Mouse (Mus musculus) A20 (cell line): ENCODE measurements around the gene Gm28308.

Source experiments
- DNase-seq: peaks from one replicate; pipeline ENCODE4 v3.0.0-alpha.2; 2011; ENCODE audit warnings: low read depth, low spot score

Gm28308 gene

DNA sequence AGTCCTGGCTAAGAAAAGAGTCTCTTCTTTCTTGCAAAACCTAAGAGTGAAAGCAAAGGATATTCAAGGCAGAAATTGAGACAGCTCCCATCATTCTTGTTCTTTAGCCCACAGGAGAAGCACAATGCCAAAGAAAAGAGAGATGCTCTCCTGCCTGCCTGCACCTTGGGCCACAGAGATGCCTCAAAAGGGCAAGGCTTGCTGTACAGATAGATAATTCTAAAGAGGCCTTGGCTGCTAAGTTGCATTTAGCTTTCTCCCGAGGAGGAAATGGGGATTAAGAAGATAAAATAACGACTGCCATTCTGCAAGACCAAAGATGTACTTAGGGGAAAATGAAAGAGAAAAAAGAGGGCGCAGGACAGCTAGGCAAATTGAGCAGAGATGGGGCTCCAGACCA, 33.8 kb upstream of the Gm28308 start:
- no peak for DNase-seq

DNA sequence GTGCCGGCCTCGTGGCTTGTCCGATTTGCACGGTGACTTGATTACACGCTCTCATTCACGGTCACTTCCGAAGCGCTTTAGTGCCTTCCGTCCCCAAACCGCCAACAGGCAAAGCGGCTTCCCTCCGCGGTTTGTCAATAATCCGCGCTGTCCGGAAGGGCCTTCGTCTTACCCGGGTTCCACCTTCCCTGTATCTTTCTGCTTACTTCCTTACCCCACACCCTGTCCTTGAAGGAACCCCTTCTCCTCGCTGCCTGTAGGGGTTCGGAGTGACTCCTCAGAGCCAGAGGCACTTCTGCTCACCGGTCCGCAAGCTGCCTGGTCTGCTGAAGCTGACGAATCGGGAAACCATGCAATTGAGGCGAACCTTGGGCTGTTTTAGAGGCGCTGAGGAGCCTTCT, 33.3 kb upstream of the Gm28308 start:
- DNase-seq = no peak

DNA sequence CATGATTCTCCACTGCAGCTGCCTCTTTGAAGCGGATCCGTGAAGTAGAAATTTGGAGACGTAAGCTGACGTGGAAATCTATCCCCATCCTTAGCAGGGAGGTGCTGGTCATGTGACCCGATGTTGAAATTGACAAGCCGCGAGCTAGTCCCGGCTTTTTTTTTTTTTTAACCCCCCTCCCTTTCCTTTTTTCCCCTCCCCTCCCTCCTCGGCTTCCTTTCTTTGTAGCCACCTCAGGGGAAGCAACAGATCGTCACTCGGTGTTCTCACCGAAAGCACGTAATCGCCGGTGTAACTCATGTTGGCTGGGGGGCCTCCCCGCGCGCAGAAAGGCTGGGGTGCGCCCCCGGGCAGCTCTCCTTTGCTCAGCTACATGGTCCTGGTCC, 32.6 kb upstream of the Gm28308 start, which contains the start of gene Hoxa11:
TSS of gene Hoxa11 (minus strand) at position 54 of the 386 bp plus-strand sequence.
- DNase-seq = no peak

DNA sequence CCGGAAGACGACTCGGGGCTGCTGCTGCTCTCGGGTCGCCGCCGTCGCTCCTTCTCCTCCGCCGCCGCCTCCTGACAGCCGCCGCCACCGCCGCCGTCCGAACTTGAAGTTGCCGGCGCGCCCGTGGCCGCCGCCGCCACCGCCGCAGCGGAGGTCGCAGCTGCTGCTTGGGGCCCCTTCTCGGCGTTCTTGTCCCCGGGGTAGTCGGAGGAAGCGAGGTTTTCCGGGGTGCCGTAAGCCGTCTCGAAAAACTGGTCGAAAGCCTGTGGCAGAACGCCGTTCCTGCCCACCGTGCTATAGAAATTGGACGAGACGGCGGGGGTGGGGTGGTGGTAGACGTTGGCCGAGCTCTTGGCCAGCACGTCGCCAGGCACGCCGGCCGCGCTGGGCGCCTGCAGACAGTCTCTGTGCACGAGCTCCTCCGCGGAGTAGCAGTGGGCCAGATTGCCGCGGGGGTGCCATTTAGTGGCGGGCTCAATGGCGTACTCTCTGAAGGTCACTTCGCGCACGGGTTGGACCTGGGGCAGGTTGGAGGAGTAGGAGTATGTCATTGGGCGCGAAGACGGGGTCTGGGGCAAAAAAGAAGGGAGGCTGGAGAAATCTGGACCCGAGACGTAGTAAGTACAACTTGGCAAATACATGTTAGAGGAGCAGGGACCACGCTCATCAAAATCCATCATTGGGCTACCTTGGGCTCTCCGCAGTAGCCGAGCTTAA, 32.1 kb upstream of the Gm28308 start:
- DNase-seq = no peak

DNA sequence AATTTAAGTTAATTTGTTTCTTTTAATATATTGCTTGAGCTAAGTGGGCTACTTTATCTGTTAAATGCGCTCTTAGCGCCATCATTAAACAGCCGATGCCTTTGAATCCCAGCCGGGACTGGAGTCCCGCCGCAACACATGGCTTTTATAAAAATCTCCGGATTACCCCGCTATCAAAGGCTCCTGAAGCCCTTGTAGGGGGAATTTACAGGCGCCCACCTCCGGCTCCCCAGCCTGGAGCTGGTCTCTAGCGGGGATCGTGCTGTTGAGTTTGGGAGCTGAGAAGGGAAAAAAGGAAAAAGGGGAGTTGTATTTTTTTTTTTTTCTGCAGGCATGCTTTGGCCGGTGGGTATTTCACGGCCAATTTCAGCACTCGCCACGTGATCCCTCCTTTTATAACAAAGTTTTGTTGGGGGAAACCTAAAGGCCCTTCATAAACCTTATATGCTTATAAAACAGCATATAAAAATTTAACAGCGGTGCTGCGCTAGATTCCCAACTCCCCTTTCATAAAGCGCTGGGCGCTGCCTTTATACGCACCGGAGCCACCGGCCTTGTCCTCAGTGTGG, 31.4 kb upstream of the Gm28308 start:
- no peak for DNase-seq

DNA sequence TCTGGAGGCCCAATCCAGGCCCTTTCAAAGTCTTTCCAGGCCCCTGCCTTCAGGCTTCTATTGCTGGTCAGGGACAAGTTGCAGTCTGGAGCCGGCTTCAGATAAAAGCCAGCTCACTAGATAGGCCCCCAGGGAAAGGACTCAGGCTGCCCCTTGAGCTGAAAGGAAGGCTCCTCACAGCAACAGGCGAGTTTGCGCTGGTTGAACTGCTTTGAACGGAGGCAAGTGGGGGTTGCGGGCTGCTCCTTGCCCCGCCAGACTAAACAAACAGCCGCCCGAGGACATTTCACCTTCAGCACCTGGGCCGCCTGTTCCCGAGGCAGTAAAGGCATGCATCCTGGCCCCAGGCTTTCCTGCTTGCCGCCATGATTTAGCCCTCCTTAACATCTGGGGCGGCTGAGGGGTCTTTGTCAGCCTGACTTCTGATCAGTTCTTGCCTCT, 30.6 kb upstream of the Gm28308 start:
- DNase-seq = no peak

DNA sequence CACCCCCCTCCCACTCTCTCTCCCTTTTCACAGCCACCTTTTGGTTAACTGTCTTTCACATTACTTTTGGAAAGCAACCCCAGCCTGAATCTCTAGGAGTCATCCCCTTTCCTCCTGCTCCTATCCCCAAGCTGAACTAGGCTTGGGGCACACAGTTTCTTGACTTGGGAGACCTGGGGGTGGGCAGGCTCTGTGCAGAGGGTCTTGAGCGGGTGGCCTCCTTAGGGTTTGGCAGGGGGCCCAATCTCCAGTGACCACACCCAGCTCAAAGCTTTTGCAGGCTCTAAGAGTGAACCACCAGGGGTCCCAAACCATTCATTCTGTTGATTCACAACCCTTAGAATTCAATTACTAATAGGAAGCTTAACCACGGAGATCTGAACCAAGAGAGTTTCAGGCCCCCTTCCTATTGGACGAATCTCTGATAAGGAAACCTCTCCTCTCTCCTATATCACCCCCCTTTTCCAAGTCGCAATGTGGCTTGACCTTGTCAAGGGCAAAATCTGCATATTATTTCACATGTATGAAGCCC, 29.7 kb upstream of the Gm28308 start:
- DNase-seq = no peak

DNA sequence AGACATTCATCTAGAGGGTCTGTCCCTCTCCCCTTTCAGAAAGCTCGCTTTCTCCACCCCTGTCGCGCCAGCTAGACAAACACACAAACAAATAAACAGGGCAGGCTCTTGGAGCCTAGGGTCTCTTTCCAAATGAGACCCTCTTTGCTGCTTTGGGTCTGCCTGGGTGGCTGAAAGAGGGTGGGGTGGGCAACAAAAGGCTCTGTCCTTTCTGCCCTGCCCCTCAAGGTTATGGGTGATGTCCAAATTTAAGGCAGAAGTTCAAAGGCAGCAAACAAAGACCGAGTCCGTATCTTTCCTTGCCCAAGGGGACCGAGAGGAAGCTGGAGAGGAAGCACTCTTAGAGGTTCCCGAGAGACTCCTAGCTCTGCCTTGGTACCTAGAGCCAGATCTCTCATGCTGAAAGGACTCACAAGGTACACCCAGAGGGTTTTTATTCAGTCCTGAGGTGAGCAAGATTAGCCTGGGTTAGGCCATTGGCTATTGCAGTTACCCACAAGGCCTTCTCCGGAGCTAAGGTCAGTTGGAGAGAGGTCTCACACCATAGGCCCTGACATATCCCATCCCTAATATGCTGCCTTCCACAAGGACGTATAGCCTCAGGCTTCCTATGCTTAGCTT, 28.0 kb upstream of the Gm28308 start:
- DNase-seq = no peak

DNA sequence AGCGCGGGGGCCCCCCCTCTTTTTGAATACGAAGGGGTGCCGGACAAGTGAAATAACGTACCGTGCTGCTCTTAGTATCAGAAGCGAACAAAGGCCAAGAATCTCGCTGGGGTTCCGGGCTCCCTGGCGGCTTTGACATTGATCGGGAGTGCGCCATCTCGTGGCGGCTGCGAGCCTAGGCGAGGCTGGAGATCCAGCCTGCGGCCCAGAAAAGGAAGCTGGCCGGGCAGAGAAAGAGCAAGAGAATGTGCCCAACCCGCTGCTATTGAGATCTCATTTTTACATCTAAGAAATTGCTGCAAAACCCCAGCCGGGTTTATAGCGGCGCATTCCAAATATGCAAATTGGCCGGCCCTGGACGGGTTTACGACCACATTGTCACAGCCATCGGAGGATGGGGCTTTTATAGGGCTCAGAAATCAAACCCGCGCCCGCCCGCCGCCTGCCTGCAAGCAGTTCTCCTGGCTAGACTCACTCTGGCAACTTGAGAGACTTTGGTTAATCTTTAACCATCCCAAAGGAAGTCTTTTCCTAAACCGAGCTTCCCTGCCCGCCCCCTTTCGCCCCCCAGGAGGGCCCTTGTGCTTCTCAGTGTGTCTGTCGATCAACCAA, 27.4 kb upstream of the Gm28308 start, which contains the start of gene Hoxa10:
TSS of gene Hoxa10 (minus strand) at position 466 of the 612 bp plus-strand sequence.
- peak; percentile 95 for DNase-seq

DNA sequence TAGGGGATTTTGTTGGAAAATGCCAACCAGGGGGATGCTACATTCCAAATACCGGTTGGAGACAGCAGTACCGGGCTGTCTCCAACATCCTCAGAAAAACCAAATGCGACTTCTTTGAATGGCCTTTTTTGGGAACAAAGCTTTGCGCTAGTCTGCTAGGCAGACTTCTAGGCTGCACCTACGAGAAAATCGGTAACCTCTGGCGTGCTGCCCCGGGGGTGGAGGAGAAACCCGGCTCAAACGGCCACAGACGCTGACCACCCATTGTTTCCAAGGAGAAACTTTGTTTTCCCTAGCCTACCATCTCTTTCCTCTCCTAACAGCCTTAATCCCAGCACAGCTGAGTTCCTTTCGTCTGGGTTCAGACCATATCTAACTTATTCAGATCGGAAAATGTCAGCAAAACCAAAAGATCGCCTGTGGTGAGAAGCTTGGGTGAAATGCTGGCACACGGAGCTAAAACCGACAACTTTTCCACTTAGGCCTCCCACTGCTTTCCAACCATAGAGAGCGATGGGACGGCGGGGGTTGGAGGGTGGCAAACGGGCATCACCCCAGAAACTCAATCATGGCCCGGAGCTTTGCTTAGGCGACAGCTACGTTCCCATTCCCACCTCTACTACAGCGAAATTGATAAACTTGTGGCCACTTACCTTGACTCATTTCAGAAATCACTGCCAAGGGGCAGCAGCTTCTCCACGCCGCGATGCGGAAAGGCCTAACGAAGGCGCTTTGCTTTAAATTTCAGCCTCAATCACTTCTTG, 26.7 kb upstream of the Gm28308 start:
- DNase-seq = no peak

DNA sequence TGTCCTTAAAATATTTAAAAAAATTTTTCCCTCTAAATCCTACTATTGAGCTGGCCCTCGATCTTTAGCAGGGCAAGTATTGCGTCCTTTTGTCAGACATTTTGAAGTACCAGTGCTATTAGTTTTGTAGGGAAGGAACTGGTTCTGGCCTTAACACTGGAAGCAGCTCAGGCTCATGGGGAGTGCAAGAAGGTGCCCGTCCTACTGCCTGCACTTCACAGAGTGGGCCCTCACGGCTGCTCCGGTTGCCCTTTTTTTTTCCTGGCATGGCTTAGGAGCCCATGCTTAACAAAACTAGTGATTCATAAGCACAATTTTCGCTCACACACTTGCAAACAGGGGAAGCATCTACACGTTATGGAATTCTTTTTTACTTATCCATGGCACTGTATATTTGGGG, 25.8 kb upstream of the Gm28308 start:
- DNase-seq = peak; percentile 12

DNA sequence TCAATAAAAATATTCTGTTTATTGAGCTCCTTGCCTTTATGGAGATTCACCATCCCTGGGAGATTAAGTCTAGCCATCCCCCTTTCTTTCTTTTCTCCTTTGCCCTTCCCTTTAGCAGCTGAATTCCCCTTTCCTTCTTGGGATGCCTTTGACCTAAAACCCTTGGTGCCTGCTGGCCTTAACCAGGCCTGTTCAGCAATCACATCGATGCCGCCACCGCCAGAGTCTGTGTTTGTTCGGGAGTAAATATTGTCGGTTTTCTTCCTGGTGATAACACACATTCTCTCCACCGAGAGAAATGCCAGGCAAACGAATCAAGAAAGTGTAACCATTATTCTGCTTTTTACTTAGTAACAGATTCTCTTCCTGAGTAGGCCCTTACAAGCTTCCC, 25.0 kb upstream of the Gm28308 start:
- DNase-seq = no peak

DNA sequence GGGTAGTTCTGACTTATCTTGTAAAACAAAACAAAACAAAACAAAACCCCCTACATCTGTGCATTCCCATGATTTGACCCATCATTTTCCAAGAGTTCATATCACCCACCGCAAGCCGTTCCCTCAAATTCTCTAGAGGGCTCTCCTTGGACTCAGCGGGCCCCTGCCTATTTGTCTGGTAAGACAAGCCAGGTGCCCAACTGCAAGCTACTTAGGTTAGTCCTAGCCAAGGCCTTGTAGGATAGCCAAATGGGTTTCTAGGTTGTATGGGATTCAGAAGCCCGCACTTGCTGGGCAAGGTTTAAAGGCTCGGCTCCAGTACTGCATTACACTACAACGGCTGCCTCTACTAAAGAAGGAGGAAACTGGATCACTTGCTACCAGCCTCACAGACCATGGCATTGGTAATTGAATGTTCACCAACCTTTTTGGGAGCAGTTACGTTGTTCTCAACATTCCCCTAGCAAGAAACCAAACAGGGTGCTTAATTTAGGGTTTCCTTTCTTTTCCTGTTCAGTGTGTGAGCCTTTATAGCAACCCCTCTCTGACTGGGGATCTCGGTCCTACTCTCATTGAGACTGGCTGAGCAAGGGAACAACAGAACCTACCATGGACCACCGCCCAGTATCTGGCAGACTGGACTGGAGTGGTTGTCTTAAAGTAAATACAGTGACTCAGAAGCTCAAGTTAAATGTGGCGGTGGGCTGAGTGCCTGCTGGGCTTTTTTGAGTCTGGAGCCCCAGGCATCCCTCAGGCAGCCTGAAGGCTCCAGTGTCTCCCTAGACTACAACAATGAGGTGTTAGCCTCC, 24.4 kb upstream of the Gm28308 start:
- DNase-seq = no peak

DNA sequence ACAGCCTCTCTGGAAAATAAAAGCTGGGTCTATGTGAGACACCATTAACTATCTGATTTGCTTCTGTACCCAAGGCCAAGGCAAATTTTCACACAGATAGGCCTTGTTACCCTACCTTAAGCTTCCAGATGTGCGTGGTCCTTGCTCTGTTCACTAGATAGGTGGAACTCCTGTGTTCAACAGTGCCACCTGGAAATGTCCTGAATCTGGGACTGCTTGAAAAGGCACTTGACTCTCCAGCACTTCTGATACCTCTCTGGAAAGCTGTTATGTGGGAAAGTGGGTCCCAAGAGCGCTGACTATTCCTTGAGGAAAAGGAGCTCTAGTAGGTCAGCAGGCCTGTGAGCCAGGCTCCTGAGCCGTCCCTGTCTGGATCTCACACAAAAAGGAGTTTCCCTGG, 23.7 kb upstream of the Gm28308 start:
- no peak for DNase-seq

DNA sequence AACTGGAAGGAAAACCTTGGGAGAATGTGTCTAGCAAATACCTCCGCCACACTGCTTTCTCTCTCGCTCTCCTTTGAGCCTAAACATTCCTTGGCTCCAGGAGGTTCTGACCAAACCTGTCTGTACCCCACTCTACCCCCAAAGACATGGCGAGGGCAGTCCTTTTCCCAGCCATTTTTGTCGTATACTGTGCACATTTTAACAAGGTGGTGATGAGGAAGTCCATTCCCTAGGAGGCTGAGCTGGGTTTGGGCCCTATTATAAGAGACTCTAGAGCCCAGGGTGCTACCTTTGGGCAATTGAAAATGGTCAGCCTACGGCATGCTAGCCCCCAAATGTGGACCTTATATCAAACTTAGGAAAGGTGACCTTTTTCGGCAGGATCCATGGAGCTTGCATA, 22.7 kb upstream of the Gm28308 start:
- no peak for DNase-seq

DNA sequence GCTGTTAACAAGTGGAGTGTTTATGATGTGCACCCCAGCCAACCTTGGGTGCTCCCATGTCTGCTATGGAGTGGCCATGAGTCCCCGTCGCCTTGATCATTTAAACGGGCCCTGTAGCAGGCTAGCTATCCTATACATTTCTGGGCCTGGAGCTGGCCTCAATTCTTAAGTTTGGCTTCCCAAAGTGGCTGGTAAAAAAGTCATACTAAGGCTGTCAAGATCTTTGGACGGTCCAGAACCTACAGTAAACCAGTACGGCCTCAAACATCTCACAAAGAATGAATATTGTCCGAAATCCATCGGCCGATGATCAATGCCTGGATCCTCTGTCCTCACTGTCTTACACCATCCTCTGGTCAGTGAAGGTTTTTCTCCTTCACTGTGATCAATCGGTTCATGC, 22.1 kb upstream of the Gm28308 start:
- no peak for DNase-seq

DNA sequence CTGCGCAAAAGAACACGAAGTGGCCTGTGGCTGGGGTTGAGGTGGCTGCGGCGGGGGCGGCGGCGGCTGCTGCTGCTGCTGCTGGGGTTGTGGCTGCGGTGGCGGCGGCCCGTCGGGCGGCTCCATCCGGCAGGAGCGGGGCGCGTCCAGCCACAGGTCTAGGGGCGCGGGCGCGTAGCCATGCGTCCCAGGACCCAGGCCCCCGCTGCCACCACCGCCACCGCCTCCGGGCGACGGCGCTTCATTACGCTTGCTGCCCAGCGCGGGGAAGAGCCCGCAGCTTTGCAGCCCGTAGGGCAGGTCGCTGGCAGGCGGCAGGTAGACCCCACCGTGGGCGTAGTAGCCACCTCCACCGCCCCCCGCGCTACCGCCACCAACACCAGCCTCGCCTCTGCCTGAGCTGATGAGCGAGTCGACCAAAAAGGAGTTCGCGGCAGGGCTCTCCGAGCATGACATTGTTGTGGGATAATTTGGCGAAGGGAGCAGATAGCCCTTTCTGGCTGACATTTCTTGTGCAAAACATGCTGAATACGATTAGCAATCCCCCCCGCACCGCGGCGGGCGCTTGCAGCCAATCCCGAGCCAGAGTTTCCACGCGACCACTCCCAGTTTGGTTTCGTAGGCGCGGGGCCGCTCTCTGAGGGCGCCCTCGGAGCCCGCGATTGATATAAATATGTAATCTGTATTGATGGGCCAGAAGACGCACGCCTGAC, 21.4 kb upstream of the Gm28308 start:
- DNase-seq = no peak

DNA sequence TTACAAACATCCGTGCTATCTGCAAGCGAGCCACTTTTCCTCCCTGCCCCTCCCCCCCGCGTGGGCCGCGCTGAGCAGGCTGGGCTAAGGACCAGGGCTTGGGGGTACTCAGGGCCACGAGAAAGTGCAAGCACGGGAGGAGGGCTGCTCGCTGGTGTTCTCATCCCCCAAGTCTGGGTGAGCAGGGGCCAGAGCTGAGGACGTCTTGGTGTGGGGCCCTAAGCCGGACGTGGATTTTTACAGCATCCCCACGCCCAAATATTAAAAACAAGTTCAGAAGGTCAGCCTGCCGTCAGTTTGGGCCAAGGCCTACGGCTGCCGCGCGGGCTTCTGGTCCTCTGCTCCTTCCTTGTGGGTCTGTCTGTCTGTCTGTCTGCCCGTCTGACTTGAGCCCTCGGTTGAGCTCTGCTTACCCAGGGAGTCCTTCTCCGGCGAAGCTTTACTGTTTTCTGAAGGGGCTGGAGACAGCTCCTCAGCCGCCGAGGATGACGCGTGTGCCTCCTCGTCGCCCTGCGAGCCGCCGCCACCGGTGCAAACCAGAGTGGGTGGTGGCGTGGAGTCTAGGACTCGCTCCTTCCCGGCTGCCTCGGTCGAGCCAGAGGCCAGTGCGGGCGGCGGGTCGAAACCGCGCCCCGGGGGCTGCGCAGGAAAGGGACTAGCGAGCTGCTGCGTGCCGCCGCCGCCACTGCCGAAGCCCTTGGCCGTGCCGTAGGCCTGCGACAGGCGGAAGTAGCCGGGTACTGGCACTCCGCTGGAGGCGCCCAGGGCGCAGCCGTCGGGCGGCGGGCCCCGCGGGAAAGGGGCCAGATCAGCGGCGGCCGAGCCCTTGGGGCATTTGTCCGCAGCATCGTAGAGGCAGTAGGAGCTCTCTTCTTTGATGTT, 20.6 kb upstream of the Gm28308 start:
- no peak for DNase-seq

DNA sequence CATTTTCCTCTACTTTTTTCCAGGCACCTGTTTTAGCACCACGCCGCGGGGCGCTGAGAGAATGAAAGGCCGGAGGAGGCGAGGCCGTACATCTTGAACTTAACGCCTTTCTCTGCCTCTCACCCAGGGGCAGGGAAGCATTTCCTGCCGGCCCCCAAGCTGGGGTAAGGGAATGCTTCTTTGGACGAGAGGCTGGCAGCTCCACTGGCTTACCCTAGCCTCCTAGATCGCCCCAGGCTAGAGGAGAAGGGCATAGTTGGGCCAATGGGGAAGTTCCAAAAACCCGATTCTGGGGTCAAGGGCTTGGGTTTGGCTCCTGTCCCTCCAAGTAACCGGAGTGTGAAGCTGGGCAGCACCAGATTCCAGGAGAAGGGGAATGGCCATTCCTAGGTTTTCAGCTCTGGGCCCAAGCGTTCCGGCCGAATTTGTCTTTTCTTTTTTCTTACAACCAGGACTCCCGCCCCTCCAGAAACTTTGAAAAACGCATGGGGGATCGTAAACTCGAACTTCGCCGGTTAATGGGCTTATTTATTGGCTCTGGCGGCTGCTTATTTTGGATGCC, 19.9 kb upstream of the Gm28308 start:
- no peak for DNase-seq
